ENCODE assay signal across 24 mouse cellular contexts in the genomic region with DNA sequence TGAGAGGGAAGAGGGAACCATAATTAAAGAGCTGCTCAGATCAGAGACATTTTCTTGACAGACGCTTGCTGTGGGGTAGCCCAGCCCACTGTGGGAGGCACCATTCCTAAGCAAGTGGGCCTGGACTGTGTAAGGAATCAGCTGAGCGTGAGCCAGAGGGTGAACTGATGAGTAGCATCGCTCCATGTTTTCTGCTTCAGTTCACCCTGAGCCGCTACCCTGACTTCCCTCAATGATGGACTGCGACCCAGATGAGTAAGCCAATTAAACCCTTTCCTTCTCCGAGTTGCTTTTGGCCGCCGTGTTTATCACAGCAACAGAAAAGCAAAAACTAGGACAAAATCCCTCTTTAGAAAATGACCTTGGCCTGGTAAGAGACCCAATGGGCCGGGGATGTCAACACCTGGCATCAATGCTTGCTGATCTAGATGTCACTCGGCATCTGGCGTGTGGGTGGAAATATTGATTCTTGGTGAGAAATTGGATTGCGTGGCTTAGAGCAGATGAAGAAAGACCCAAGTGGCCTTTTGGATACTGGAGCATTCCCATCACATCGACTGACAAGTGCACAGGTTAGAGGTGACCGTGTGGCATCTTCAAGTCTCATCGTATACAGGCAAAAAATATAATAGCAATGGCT.
"Had no signal": no experiment of that assay in that cellular context is flagged by ENCODE, and none has a peak within 500 bp of the region (broad histone marks: within the 10 kb centered on the region; RNA-seq: fewer than 3 reads in every experiment).

No protein-coding gene starts in this region.

- H3K4me2 ChIP-seq: heart, embryonic 11.5 days; hindbrain, embryonic 12.5 days; hindbrain, embryonic 14.5 days; intestine, embryonic 15.5 days; limb, embryonic 12.5 days; liver, embryonic 12.5 days had no signal

- H3K4me3 ChIP-seq: gastrocnemius, adult 2 months; heart, adult 2 months; hindbrain, embryonic 10.5 days; hindbrain, embryonic 12.5 days; intestine, embryonic 15.5 days; layer of hippocampus, adult 2 months; left cerebral cortex, adult 2 months; limb, embryonic 10.5 days; limb, embryonic 12.5 days; liver, embryonic 12.5 days had no signal

- ATAC-seq: hindbrain, embryonic 16.5 days; inflammation-experienced regulatory T-cells, adult 6 months; intestine, embryonic 15.5 days; intestine, postnatal 0 days; liver, embryonic 12.5 days had no signal

- DNase-seq: gastrocnemius, adult 2 months; gastrocnemius, postnatal 10 days; gastrocnemius, postnatal 25 days; heart, adult 2 months; heart, postnatal 10 days; heart, postnatal 4 days; kidney, adult 18-20 months; kidney, adult 8-10 months; kidney, postnatal 10 days; kidney, postnatal 25 days; kidney, postnatal 4 days had no signal

- H3K27ac ChIP-seq: gastrocnemius, adult 2 months; heart, adult 2 months; hindbrain, embryonic 10.5 days; hindbrain, embryonic 12.5 days; hindbrain, embryonic 14.5 days; intestine, embryonic 15.5 days; layer of hippocampus, adult 2 months; left cerebral cortex, adult 2 months; limb, embryonic 10.5 days; limb, embryonic 12.5 days; liver, embryonic 12.5 days had no signal

- H3K9ac ChIP-seq: hindbrain, embryonic 12.5 days; hindbrain, embryonic 14.5 days; intestine, embryonic 15.5 days; limb, embryonic 12.5 days; liver, embryonic 12.5 days had no signal

- H3K9me3 ChIP-seq: hindbrain, embryonic 10.5 days; hindbrain, embryonic 12.5 days; intestine, embryonic 15.5 days; limb, embryonic 10.5 days; limb, embryonic 12.5 days; liver, embryonic 12.5 days had no signal

- H3K4me1 ChIP-seq: hindbrain, embryonic 12.5 days; intestine, embryonic 15.5 days; limb, embryonic 10.5 days; limb, embryonic 12.5 days had no signal

- H3K36me3 ChIP-seq: hindbrain, embryonic 10.5 days; hindbrain, embryonic 12.5 days; intestine, embryonic 15.5 days; limb, embryonic 10.5 days; limb, embryonic 12.5 days; liver, embryonic 12.5 days had no signal

- H3K27me3 ChIP-seq: intestine, embryonic 15.5 days had no signal
